8 mouse cellular contexts compared by ENCODE assay signal in the genomic region with DNA sequence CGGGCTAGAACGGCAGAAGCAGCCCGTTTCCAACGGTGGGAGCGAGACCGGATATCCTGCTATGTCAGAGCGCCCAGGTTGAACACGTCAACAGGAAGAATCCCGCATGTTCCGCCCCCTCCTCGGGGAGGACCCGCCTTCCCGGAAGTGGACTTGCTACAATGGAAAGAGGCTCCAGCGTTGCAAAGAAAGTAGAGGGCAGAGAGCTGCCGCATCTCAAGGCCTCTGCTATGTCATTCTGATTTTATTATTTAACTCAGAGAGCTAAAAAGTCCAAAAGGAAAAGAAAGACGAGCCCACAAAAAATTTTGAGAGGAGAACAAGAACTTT. TPM values are rescaled to one million over a fixed set of nuclear protein-coding genes. Genes with fewer than 3 reads are reported as not detected.
A peak's percentile ranks its signal among the peaks of the same experiment; 100 is the strongest.
DNase-seq lines count a peak whose midpoint lies in the region; ATAC-seq and TF ChIP-seq lines count a peak whose summit lies in the region.

Gene Zfp330, minus strand, starts transcription at position 68 of the 330 bp plus-strand sequence.

- H3K27ac ChIP-seq in embryonic facial prominence, embryonic 13.5 days = peak within 1 kb of the TSS; percentile 77
- H3K27ac ChIP-seq in kidney, adult 2 months (ENCODE audit: insufficient read depth, low read depth, low read length) = peak within 1 kb of the TSS; percentile 40; the same call in 1 of the 2 replicates
- H3K27ac ChIP-seq in limb, embryonic 12.5 days = peak within 1 kb of the TSS; percentile 45; the same call in 1 of the 2 replicates
- H3K27ac ChIP-seq in midbrain, embryonic 15.5 days = peak within 1 kb of the TSS; percentile 84
- H3K27ac ChIP-seq in spleen, adult 2 months (ENCODE audit: insufficient read depth, low read length) = peak within 1 kb of the TSS; percentile 84

- WGBS in embryonic facial prominence, embryonic 13.5 days = 1% methylated on average over 16 of the region's 16 CpGs
- under 1% methylated on average over 16 of the region's 16 CpGs for WGBS in kidney, adult 2 months
- WGBS in limb, embryonic 12.5 days = under 1% methylated on average over 16 of the region's 16 CpGs
- 2% methylated on average over 16 of the region's 16 CpGs for WGBS in midbrain, embryonic 15.5 days
- WGBS in spleen, adult 2 months = under 1% methylated on average over 16 of the region's 16 CpGs

- TF ChIP-seq CTCF in kidney, adult 2 months (conservative IDR thresholded peaks at IDR 0.05; ENCODE audit: insufficient read depth, insufficient read length, low read depth, low read length) = no peak
- TF ChIP-seq CTCF in spleen, adult 2 months (IDR thresholded peaks at IDR 0.05; ENCODE audit: extremely low read depth, insufficient read depth, insufficient read length, insufficient replicate concordance) = no peak

- H3K4me2 ChIP-seq in embryonic facial prominence, embryonic 13.5 days = peak within 1 kb of the TSS; percentile 85
- peak within 1 kb of the TSS; percentile 82 for H3K4me2 ChIP-seq in limb, embryonic 12.5 days
- H3K4me2 ChIP-seq in midbrain, embryonic 15.5 days = peak within 1 kb of the TSS; percentile 79

- H3K36me3 ChIP-seq in embryonic facial prominence, embryonic 13.5 days = peaks cover 30% of the 10 kb centered on the region
- H3K36me3 ChIP-seq in kidney, adult 2 months (ENCODE audit: control insufficient read depth, insufficient read depth, low read length) = peaks cover 2% of the 10 kb centered on the region; the same call in 1 of the 2 replicates
- H3K36me3 ChIP-seq in limb, embryonic 12.5 days = peaks cover 32% of the 10 kb centered on the region
- peaks cover 19% of the 10 kb centered on the region; the same call in 1 of the 2 replicates for H3K36me3 ChIP-seq in midbrain, embryonic 15.5 days (replicated peaks)
- H3K36me3 ChIP-seq in spleen, adult 2 months (ENCODE audit: control insufficient read depth, insufficient read depth, low read length) = peaks cover 11% of the 10 kb centered on the region

- TF ChIP-seq POLR2A in kidney, adult 2 months (IDR thresholded peaks at IDR 0.05; ENCODE audit: low read depth, low read length) = peak; percentile 44
- peak; percentile 71 for TF ChIP-seq POLR2A in spleen, adult 2 months (IDR thresholded peaks at IDR 0.05; ENCODE audit: low read depth, low read length)

- peak; percentile 92 for ATAC-seq in embryonic facial prominence, embryonic 13.5 days (ENCODE audit: insufficient number of reproducible peaks, insufficient read depth, low FRiP score, low TSS enrichment, low read depth)
- peak; percentile 98 for ATAC-seq in limb, embryonic 12.5 days (ENCODE audit: insufficient number of reproducible peaks, insufficient read depth, low FRiP score, low TSS enrichment, low read depth)
- peak; percentile 100 for ATAC-seq in midbrain, embryonic 15.5 days (replicated peaks)

- peaks cover 14% of the 10 kb centered on the region for H3K4me1 ChIP-seq in embryonic facial prominence, embryonic 13.5 days
- peaks cover 2% of the 10 kb centered on the region; the same call in 1 of the 2 replicates for H3K4me1 ChIP-seq in kidney, adult 2 months (ENCODE audit: control insufficient read depth, insufficient read depth, low read length)
- H3K4me1 ChIP-seq in limb, embryonic 12.5 days (replicated peaks) = peaks cover 10% of the 10 kb centered on the region
- H3K4me1 ChIP-seq in midbrain, embryonic 15.5 days = peaks cover 18% of the 10 kb centered on the region
- H3K4me1 ChIP-seq in spleen, adult 2 months (ENCODE audit: control insufficient read depth, insufficient read depth, insufficient read length) = no peaks in the 10 kb centered on the region; the same call in 1 of the 2 replicates

- peak; percentile 83 for DNase-seq in 3134 (ENCODE audit: extremely low read depth, insufficient read length, low spot score)
- DNase-seq in adrenal gland, postnatal 36 days = peak; percentile 93 to 95
- peak; percentile 96 for DNase-seq in heart, adult 18-20 months
- DNase-seq in kidney, adult 2 months = peak; percentile 96
- peak; percentile 84 to 91 for DNase-seq in spleen, adult 2 months (ENCODE audit: low read depth in 1 of 2, low spot score in 2 of 2)

- H3K4me3 ChIP-seq in embryonic facial prominence, embryonic 13.5 days = peak within 1 kb of the TSS; percentile 93
- peak within 1 kb of the TSS; percentile 83 for H3K4me3 ChIP-seq in kidney, adult 2 months (ENCODE audit: insufficient read depth, low read depth, low read length)
- peak within 1 kb of the TSS; percentile 90 for H3K4me3 ChIP-seq in limb, embryonic 12.5 days (replicated peaks)
- peak within 1 kb of the TSS; percentile 66 for H3K4me3 ChIP-seq in midbrain, embryonic 15.5 days
- H3K4me3 ChIP-seq in spleen, adult 2 months (ENCODE audit: extremely low read depth, insufficient read depth, insufficient read length) = peak within 1 kb of the TSS; percentile 93

- H3K9ac ChIP-seq in embryonic facial prominence, embryonic 13.5 days = peak within 1 kb of the TSS; percentile 91
- H3K9ac ChIP-seq in limb, embryonic 12.5 days (replicated peaks) = peak within 1 kb of the TSS; percentile 85
- peak within 1 kb of the TSS; percentile 89 for H3K9ac ChIP-seq in midbrain, embryonic 15.5 days

- H3K27me3 ChIP-seq in embryonic facial prominence, embryonic 13.5 days = 0 out of 2 replicates have a peak, but pooled peaks cover 3% of the 10 kb centered on the region
- no peaks in the 10 kb centered on the region for H3K27me3 ChIP-seq in kidney, adult 2 months (replicated peaks; ENCODE audit: control insufficient read depth, insufficient read depth, low read length)
- no peaks in the 10 kb centered on the region for H3K27me3 ChIP-seq in limb, embryonic 12.5 days
- H3K27me3 ChIP-seq in midbrain, embryonic 15.5 days (replicated peaks) = no peaks in the 10 kb centered on the region
- H3K27me3 ChIP-seq in spleen, adult 2 months (ENCODE audit: control insufficient read depth, insufficient read depth, low read length) = no peaks in the 10 kb centered on the region

- no peaks in the 10 kb centered on the region for H3K9me3 ChIP-seq in embryonic facial prominence, embryonic 13.5 days
- H3K9me3 ChIP-seq in limb, embryonic 12.5 days = no peaks in the 10 kb centered on the region
- no peaks in the 10 kb centered on the region for H3K9me3 ChIP-seq in midbrain, embryonic 15.5 days

RNA-seq across cellular contexts. Expression of gene Zfp330, which starts in this region (rescaled TPM):
- 10 to 100 TPM; 41.0 to 60.2 TPM for total RNA-seq in adrenal gland, postnatal 36 days (2021)
- 73.5 and 76.8 TPM in 2 replicates for polyA plus RNA-seq in embryonic facial prominence, embryonic 13.5 days (2015; fragmentation: Nextera tagmentation; extraction: Ambion mirVana)
- total RNA-seq in heart, adult 18-20 months (2021) = 10 to 100 TPM; 18.9 to 21.2 TPM
- 9.9 and 13.0 TPM in 2 replicates for polyA plus RNA-seq in kidney, adult 2 months (2012; rRNA removed)
- 76.5 and 83.2 TPM in 2 replicates for polyA plus RNA-seq in limb, embryonic 12.5 days (2016; fragmentation: Nextera tagmentation; extraction: Ambion mirVana)
- polyA plus RNA-seq in midbrain, embryonic 15.5 days (2015; fragmentation: Nextera tagmentation; extraction: Ambion mirVana) = 75.0 and 76.6 TPM in 2 replicates
- polyA plus RNA-seq in spleen, adult 2 months (2012; rRNA removed) = 7.6 and 8.1 TPM in 2 replicates

Comparison
In these comparisons a context has a peak if more than half of its experiments do, and no peak if none do; other contexts are left out.
1. Peak in every context shown above with its lines: DNase-seq, ATAC-seq, H3K4me3 ChIP-seq and H3K27ac ChIP-seq.